Mouse (Mus musculus) liver, postnatal 0 days (tissue): Measurements from ENCODE around the gene Cav2. TPM values are rescaled to one million over a fixed set of nuclear protein-coding genes. Genes with fewer than 3 reads are reported as not detected.

ENCODE experiments used
- ATAC-seq: fragments of 200-750 bp; cut with Nextera tagmentation; 2 replicates; pipeline ENCODE4 v1.8.0; 2017; ENCODE audit warnings: mild to moderate bottlenecking, moderate library complexity
- DNase-seq: peaks from one replicate; pipeline ENCODE4 v3.0.0-alpha.2; 2016
- H3K27ac ChIP-seq: fragments of 300-500 bp; sonication (generic); 2 replicates; pipeline ENCODE4 v1.5.1; 2014; ENCODE audit warnings: antibody characterized with exemption, moderate library complexity, mild to moderate bottlenecking, low read depth
- H3K27me3 ChIP-seq: fragments of 300-500 bp; sonication (generic); 2 replicates; pipeline ENCODE4 v1.6.1; 2014; ENCODE audit warnings: low read length, control low read depth, mixed read lengths; ENCODE audit not compliant: insufficient read depth
- H3K36me3 ChIP-seq: fragments of 300-500 bp; sonication (generic); replicated peaks from 2 replicates; pipeline ENCODE4 v1.6.1; 2014; ENCODE audit warnings: mild to moderate bottlenecking, control low read depth, low read length, moderate library complexity, mixed read lengths; ENCODE audit not compliant: insufficient read depth
- H3K4me1 ChIP-seq: fragments of 300-500 bp; sonication (generic); 2 replicates; pipeline ENCODE4 v1.6.1; 2014; ENCODE audit warnings: antibody characterized with exemption, mild to moderate bottlenecking, control low read depth; ENCODE audit not compliant: insufficient read depth
- H3K4me2 ChIP-seq: fragments of 300-500 bp; sonication (generic); 2 replicates; pipeline ENCODE4 v1.6.1; 2014; ENCODE audit warnings: low read depth, mild to moderate bottlenecking, low read length, moderate library complexity, mixed read lengths
- H3K4me3 ChIP-seq: fragments of 300-500 bp; sonication (generic); 2 replicates; pipeline ENCODE4 v1.5.1; 2014; ENCODE audit warnings: low read depth, low read length
- H3K9ac ChIP-seq: fragments of 300-500 bp; sonication (generic); replicated peaks from 2 replicates; pipeline ENCODE4 v1.6.1; 2014; ENCODE audit warnings: mild to moderate bottlenecking, moderate library complexity
- H3K9me3 ChIP-seq: fragments of 300-500 bp; sonication (generic); 2 replicates; pipeline ENCODE4 v1.6.1; 2016; ENCODE audit warnings: mild to moderate bottlenecking, control low read depth, low read length, mixed read lengths
- CTCF ChIP-seq: sonication (generic); IDR thresholded peaks from 2 replicates; pipeline ENCODE4 v1.5.1; 2016; ENCODE audit warnings: antibody characterized with exemption, low read depth
- EP300 ChIP-seq: IDR thresholded peaks from 2 replicates; pipeline ENCODE4 v1.6.1; 2016; ENCODE audit warnings: antibody characterized with exemption, low read depth, mild to moderate bottlenecking
- WGBS: fragments of 180-500 bp; shearing (Covaris S2); extraction: QIAGEN DNeasy Blood & Tissue Kit; methylation state at CpG from one replicate; pipeline ENCODE4 v1.1.7; 2014; ENCODE audit not compliant: insufficient replicate concordance; 5-methylcytosine and 5-hydroxymethylcytosine counted together
- polyA plus RNA-seq: library from polyadenylated mRNA; unstranded; fragments of >200 nt; fragmentation: Nextera tagmentation; extraction: Ambion mirVana; gene quantifications from 2 replicates; pipeline ENCODE4 v1.2.1, GENCODE M21; 2015

Cav2 gene
- polyA plus RNA-seq, 1 experiment from 2014 or later = 4.7 TPM

DNA sequence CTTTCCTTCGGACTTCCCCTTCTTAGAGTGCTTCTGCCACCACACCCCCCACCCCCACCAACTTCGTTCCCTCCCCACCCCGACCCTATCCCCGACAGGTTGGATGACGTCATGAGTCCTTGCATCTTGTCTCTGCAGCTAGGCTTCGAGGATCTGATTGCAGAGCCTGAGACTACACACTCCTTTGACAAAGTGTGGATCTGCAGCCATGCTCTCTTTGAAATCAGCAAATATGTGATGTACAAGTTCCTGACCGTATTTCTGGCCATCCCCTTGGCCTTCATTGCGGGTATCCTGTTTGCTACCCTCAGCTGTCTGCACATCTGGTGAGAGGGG, 740 bp downstream of the Cav2 start:
- peaks cover 10% of the 10 kb centered on the region for H3K4me1 ChIP-seq
- no peak for DNase-seq
- no peaks in the 10 kb centered on the region for H3K9me3 ChIP-seq
- H3K9ac ChIP-seq = no peak overlapping the region
- 15% methylated on average over 8 of the region's 8 CpGs for WGBS
- peak overlapping the region; percentile 61 for H3K27ac ChIP-seq
- H3K4me3 ChIP-seq = peak overlapping the region; percentile 56
- TF ChIP-seq CTCF (no peak), EP300 (no peak)
- no peaks in the 10 kb centered on the region for H3K36me3 ChIP-seq
- H3K27me3 ChIP-seq = no peaks in the 10 kb centered on the region
- ATAC-seq = no peak; the same call in 1 of the 2 replicates
- peak overlapping the region; percentile 90 for H3K4me2 ChIP-seq

DNA sequence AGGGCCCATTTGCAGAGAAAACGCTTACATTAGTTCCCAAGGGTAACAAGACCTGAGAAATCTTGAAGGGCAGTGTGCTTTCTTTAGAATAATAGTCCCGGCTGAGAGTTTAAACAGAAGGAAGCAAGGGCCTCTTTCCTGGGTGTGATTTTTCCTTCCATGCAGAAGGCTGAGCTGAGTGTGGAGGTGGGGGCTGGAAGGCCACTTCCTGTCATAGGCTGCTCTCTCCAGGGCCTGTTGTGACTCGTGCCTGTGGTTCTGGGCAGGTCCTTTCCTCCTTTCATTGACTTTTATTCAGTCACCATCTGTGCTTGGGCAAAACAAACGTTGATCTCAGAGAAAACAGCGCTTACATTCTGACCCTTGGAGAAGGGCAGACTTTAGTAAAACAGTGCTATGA, 1.2 kb downstream of the Cav2 start:
- WGBS = 24% methylated on average over 5 of the region's 5 CpGs
- H3K4me1 ChIP-seq = peaks cover 12% of the 10 kb centered on the region
- DNase-seq = peak; percentile 16
- ATAC-seq = peak; percentile 54; the same call in 1 of the 2 replicates
- H3K27ac ChIP-seq = peak overlapping the region; percentile 61; the same call in 1 of the 2 replicates
- TF ChIP-seq EP300 = no peak
- H3K9ac ChIP-seq = no peak overlapping the region
- peak overlapping the region; percentile 90 for H3K4me2 ChIP-seq
- no peaks in the 10 kb centered on the region for H3K36me3 ChIP-seq
- H3K4me3 ChIP-seq = no peak overlapping the region
- H3K9me3 ChIP-seq = no peaks in the 10 kb centered on the region
- H3K27me3 ChIP-seq = no peaks in the 10 kb centered on the region

GRCm38 (mm10) chr6:17283834-17284233, 2.8 kb downstream of the Cav2 start:
- H3K4me1 ChIP-seq = peaks cover 12% of the 10 kb centered on the region
- H3K9me3 ChIP-seq = no peaks in the 10 kb centered on the region
- H3K4me3 ChIP-seq = no peak overlapping the region
- no peak overlapping the region for H3K9ac ChIP-seq
- ATAC-seq (no peak), DNase-seq (no peak)
- no peaks in the 10 kb centered on the region for H3K27me3 ChIP-seq
- 46% methylated on average over 3 of the region's 3 CpGs for WGBS
- H3K4me2 ChIP-seq = no peak overlapping the region
- no peak overlapping the region for H3K27ac ChIP-seq
- no peak for TF ChIP-seq EP300
- TF ChIP-seq CTCF = no peak
- no peaks in the 10 kb centered on the region for H3K36me3 ChIP-seq

DNA sequence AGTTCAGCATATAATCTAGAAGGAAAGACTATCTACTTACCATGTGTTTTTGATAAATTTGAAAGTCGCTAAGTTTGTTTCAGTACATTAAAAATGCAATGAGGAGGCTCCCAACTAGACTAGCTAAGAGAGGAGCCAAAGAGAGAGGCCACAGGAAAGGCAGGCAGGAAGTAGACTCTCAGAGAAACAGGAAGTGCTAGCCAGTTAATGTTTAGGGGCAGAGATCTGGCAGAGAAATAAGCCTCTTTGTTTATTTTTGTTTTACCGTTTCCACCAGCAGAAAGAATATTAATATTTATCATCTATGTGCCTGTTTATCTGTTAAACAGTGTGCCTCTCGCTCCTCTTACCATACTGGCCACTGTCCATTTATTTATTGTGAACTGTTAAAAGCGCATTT, 5.4 kb downstream of the Cav2 start:
- Histone ChIP-seq H3K4me2 (no peak overlapping the region), H3K9ac (no peak overlapping the region), H3K4me1 (peaks cover 9% of the 10 kb centered on the region), H3K36me3 (no peaks in the 10 kb centered on the region), H3K27me3 (no peaks in the 10 kb centered on the region), H3K27ac (no peak overlapping the region), H3K4me3 (no peak overlapping the region), H3K9me3 (no peaks in the 10 kb centered on the region)
- no peak for ATAC-seq
- no peak for DNase-seq
- TF ChIP-seq CTCF = no peak
- no peak for TF ChIP-seq EP300
- 41% methylated on average over 4 of the region's 4 CpGs for WGBS

DNA sequence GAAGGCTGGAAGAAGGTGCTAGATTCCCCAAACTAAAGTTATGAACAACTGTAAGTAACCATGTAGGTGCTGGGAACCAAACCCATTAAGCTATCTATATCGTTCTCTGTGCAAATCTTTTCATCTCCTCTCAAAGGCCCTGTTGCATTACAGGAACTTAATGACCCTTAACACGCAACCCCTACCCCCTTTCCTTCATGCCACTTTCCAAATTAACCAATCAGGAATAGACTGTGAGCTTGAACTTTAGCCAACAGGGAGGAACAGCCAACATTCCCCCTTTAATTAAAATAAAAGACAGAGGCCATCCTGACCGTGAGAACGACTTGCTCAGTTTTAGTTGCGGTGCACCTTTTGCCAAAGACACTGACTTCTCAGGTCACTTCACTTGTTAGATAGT, 14.1 kb downstream of the Cav2 start:
- Histone ChIP-seq H3K27me3 (no peaks in the 10 kb centered on the region), H3K9me3 (no peaks in the 10 kb centered on the region), H3K9ac (no peak overlapping the region), H3K4me1 (no peaks in the 10 kb centered on the region), H3K4me3 (no peak overlapping the region), H3K27ac (no peak overlapping the region), H3K36me3 (no peaks in the 10 kb centered on the region), H3K4me2 (no peak overlapping the region)
- ATAC-seq (no peak), DNase-seq (no peak)
- TF ChIP-seq CTCF (no peak), EP300 (no peak)
- 84% methylated on average over 5 of the region's 5 CpGs for WGBS

DNA sequence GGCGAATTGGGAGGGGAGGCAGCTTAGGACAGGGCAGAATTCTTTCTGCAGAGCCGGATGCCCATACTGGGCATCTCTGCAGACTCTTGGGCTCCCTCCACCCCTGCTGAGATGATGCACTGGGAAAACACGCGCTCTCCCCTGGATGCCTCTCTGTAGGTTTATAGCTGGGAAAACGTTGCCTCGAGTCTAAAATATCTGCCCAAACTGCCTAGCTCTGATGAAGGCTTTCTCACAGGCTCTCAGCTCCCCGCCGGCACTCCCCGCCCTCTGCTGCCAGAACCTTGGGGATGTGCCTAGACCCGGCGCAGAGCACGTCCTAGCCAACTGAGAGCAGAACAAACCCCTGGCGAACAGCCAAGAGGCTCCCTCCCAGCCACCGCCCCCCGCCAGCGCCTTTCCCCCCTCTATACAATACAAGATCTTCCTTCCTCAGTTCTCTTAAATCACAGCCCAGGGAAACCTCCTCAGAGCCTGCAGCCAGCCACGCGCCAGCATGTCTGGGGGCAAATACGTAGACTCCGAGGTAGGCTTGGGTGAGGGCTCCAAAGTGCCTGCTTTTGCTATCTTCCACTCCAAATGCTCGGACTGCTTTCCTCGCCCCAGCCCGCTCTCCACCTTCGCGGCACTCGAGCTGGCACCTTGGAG, 25.1 kb downstream of the Cav2 start, which contains the start of gene Cav1:
TSS of gene Cav1 (plus strand) at position 382 of the 648 bp plus-strand sequence.
- Histone ChIP-seq H3K4me2 (peak within 1 kb of the TSS; percentile 90), H3K27ac (no peak within 1 kb of the TSS), H3K9me3 (no peaks in the 10 kb centered on the region), H3K27me3 (peaks cover 17% of the 10 kb centered on the region), H3K4me1 (peaks cover 3% of the 10 kb centered on the region; the same call in 1 of the 2 replicates), H3K9ac (no peak within 1 kb of the TSS), H3K4me3 (peak within 1 kb of the TSS; percentile 45), H3K36me3 (no peaks in the 10 kb centered on the region)
- TF ChIP-seq CTCF (no peak), EP300 (no peak)
- DNase-seq (peak; percentile 46), ATAC-seq (no peak)
- WGBS = 2% methylated on average over 26 of the region's 26 CpGs
